Mouse (Mus musculus): ENCODE data around the gene Wbp2.

Wbp2 gene

GRCm38 (mm10) chr11:116030088-116030897, 56.5 kb downstream of the Wbp2 start, which contains the start of gene Unk:
Gene Unk, plus strand, starts transcription at chr11:116030322.
- DNase-seq (ENCODE audit: low read depth) = peak; percentile 99

- DNase-seq (ENCODE audit: low read depth) = no peak
Observed at GRCm38 (mm10) chr11:116029086-116029865, 57.5 kb downstream of the Wbp2 start.

Data from NIH3T3 (cell line).